Mouse (Mus musculus) thymus, adult 2 months (tissue): Measurements from ENCODE around the gene Col4a2. TPM values are rescaled to one million over a fixed set of nuclear protein-coding genes. Genes with fewer than 3 reads are reported as not detected.
"Not testable (repeated sequence)": the region's sequence is repeated elsewhere in the genome, so short reads cannot be mapped to it uniquely, and the experiment has no call there.

Experiments used
- DNase-seq: peaks from one replicate; pipeline ENCODE4 v3.0.0; 2021
- H3K27ac ChIP-seq: fragments of 200-500 bp; 2 replicates; pipeline ENCODE4 v1.5.1; 2012; ENCODE audit warnings: low read length, control low read depth; ENCODE audit not compliant: control insufficient read depth, insufficient read depth
- H3K27me3 ChIP-seq: fragments of 200-500 bp; 2 replicates; pipeline ENCODE4 v1.6.1; 2012; ENCODE audit warnings: mild to moderate bottlenecking, low read length, moderate library complexity, mixed read lengths; ENCODE audit not compliant: control insufficient read depth, insufficient read depth
- H3K36me3 ChIP-seq: fragments of 200-500 bp; 2 replicates; pipeline ENCODE4 v1.6.1; 2012; ENCODE audit warnings: mild to moderate bottlenecking, low read length, moderate library complexity; ENCODE audit not compliant: control insufficient read depth, insufficient read depth
- H3K4me1 ChIP-seq: fragments of 200-500 bp; replicated peaks from 2 replicates; pipeline ENCODE4 v1.6.1; 2012; ENCODE audit warnings: low read length; ENCODE audit not compliant: control insufficient read depth, insufficient read depth
- H3K4me3 ChIP-seq: fragments of 200-500 bp; 2 replicates; pipeline ENCODE4 v1.5.1; 2012; ENCODE audit warnings: mild to moderate bottlenecking, low read length, control low read depth, moderate library complexity; ENCODE audit not compliant: control insufficient read depth, insufficient read depth
- CTCF ChIP-seq: fragments of 200-500 bp; IDR thresholded peaks from 2 replicates; pipeline ENCODE4 v1.5.1; 2012; ENCODE audit warnings: mild to moderate bottlenecking, control low read depth, low read length, moderate library complexity, borderline replicate concordance; ENCODE audit not compliant: control insufficient read depth, poor library complexity, insufficient read depth; ENCODE audit errors: extremely low read depth
- POLR2A ChIP-seq: fragments of 200-500 bp; IDR thresholded peaks from 2 replicates; pipeline ENCODE4 v1.6.1; 2012; ENCODE audit warnings: mild to moderate bottlenecking, low read length, control low read depth, moderate library complexity; ENCODE audit not compliant: control insufficient read depth, poor library complexity, insufficient read depth; ENCODE audit errors: extremely low read depth
- WGBS: fragments of 180-500 bp; shearing (Covaris S2); methylation state at CpG from one replicate; pipeline ENCODE4 v1.1.7; 2018; 5-methylcytosine and 5-hydroxymethylcytosine counted together
- polyA plus RNA-seq: library from polyadenylated mRNA; depleted of rRNA; stranded (reverse); fragments of >200 nt; gene quantifications from 2 replicates; pipeline ENCODE4 v1.2.3, GENCODE M21; 2012

Col4a2 gene
- polyA plus RNA-seq, 1 experiment = 25.7 TPM

DNA sequence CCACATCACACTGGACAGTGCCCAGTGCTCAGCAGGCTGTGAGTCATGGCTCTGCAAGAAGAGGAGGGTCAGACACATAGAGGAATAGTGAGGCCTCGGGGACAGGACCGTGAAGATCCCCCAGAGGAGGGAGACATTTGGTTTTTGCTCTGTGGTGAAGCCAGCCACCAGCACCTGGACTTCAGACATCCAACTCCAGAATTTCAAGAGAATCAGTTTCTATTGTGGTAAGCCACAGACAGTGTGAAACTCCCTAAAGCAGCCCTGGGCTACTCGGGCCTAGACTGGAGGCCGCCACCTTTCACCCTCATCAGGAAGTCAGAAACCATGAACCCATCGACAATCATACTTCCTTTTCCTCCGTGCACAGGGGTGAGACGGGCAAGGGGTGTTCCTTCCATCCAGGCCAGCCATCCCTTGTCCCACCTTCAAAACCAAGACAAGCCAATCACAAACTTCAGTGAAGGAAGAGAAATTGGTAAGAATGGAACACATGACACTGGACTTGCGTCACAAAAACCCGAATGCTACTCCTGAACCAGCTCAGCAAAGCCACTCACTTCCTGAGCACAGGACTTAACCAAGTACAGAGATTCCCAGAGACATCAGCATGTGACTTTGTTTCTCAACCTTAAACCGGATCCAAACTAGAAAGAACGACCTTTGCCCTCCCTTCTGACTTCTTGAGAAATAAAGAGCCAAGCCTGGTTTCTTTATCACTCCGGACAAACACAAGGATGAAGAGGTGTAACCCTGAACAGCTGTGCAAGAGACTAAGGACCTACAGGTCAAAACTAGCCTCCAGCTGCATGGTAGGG lies 151.5 kb downstream of the Col4a2 start:
- no peak overlapping the region for H3K27ac ChIP-seq

DNA sequence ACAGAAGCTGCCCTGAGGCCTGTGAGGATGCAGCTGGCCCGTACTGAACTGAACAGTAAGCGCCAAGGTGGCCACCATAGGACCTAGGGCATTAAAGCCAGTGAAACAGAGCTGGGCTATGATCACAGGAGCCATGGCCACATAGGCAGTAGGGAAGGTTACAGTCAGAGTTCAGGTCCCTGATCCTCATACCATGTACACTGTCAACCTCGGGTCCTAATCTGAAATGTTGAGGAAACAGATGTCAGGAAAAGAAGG lies 152.0 kb downstream of the Col4a2 start:
- no peaks in the 10 kb centered on the region for H3K36me3 ChIP-seq
- 51% methylated on average over 3 of the region's 3 CpGs for WGBS
- no peak for TF ChIP-seq POLR2A
- TF ChIP-seq CTCF = no peak
- DNase-seq = no peak
- peaks cover 18% of the 10 kb centered on the region for H3K4me1 ChIP-seq
- no peak overlapping the region for H3K27ac ChIP-seq
- H3K4me3 ChIP-seq = no peak overlapping the region
- no peaks in the 10 kb centered on the region for H3K27me3 ChIP-seq

More for the DNA sequence above, 151.5 kb downstream of the Col4a2 start:
- H3K27me3 ChIP-seq = no peaks in the 10 kb centered on the region
- TF ChIP-seq CTCF (no peak), POLR2A (no peak)
- DNase-seq = no peak
- WGBS = 15% methylated on average over 12 of the region's 12 CpGs
- no peaks in the 10 kb centered on the region for H3K36me3 ChIP-seq
- peaks cover 18% of the 10 kb centered on the region for H3K4me1 ChIP-seq
- H3K4me3 ChIP-seq = no peak overlapping the region

DNA sequence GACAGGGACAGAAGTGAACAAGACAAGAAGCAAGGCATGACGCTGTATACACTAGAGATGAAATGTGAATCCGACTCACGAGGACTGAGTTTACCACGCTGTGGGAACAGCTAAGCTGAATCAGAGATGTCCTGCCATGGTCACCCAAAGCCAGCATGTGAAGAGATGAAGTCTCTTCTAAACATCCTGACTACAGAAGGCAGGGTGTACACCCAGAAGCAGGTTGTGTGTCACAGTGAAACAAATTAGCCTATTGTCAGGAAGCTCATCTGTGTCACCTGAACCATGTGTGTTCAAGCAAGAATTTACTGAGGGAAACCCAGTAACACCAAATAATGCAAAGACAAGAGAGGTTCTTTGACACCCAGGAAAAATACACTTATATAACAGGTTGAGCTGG lies 153.0 kb downstream of the Col4a2 start:
- Histone ChIP-seq H3K27ac (no peak overlapping the region), H3K4me1 (peaks cover 18% of the 10 kb centered on the region), H3K4me3 (no peak overlapping the region), H3K27me3 (no peaks in the 10 kb centered on the region), H3K36me3 (no peaks in the 10 kb centered on the region)
- 93% methylated on average over 4 of the region's 4 CpGs for WGBS
- no peak for DNase-seq
- TF ChIP-seq POLR2A = no peak
- TF ChIP-seq CTCF = no peak

DNA sequence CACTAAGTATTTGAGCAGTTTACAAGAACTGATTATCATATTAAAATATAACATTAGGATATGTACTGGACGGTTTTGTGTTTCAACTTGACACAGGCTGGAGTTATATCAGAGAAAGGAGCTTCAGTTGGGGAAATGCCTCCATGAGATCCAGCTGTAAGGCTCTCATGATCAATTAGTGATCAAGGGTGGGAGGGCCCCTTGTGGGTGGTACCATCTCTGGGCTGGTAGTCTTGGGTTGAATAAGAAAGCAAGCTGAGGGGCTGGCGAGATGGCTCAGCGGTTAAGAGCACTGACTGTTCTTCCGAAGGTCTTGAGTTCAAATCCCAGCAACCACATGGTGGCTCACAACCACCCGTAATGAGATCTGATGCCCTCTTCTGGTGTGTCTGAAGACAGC lies 153.9 kb downstream of the Col4a2 start:
- not testable (repeated sequence) for H3K36me3 ChIP-seq, DNase-seq, H3K27ac ChIP-seq, H3K4me3 ChIP-seq, H3K27me3 ChIP-seq
- H3K4me1 ChIP-seq = peaks cover 18% of the 10 kb centered on the region
- WGBS = 93% methylated on average over 5 of the region's 5 CpGs

DNA sequence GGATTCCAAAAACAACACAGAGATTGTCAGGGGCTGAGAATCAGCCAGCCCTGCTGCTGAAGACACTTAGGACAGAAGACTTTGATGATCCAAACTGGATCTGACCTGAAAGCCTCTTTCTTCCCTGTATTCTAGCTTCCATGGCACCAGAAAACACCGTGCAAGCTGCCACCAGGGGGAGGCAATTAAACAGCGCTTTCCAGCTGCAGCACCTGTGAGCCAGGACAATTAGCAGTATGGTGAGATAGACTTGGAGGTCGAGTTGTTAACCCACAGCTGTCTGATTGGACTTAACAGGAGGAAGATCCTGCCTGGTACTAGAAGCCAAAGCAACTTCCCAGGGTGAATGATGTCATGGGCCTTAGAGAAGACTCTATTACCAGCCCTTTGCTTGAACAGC lies 156.5 kb downstream of the Col4a2 start:
- H3K4me1 ChIP-seq = peaks cover 6% of the 10 kb centered on the region
- H3K36me3 ChIP-seq = no peaks in the 10 kb centered on the region
- peak; percentile 33 for DNase-seq
- 7% methylated on average over 3 of the region's 3 CpGs for WGBS
- no peak for TF ChIP-seq CTCF
- no peak for TF ChIP-seq POLR2A
- no peak overlapping the region for H3K4me3 ChIP-seq
- no peaks in the 10 kb centered on the region for H3K27me3 ChIP-seq
- H3K27ac ChIP-seq = no peak overlapping the region

DNA sequence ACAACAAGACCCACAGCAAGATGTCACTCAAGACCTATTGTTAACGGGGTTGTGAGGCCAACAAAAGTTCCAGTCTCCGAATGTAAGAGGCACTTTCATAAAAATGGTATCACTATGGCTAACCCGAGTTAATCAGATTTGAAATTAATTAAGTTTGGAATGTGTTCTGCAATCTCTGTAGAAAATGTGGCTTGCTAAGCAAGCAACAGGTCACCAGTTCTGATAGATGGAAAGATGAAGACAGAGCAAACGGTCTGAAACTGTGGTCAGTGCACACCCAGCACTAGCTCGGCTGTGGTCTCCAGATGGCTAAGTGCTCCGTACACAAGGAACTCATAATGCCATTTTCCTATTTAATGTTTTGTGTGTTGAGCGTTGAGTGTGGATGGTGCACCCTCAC lies 158.1 kb downstream of the Col4a2 start:
- no peak overlapping the region for H3K27ac ChIP-seq
- H3K27me3 ChIP-seq = peaks cover under 1% of the 10 kb centered on the region; the same call in 1 of the 2 replicates

DNA sequence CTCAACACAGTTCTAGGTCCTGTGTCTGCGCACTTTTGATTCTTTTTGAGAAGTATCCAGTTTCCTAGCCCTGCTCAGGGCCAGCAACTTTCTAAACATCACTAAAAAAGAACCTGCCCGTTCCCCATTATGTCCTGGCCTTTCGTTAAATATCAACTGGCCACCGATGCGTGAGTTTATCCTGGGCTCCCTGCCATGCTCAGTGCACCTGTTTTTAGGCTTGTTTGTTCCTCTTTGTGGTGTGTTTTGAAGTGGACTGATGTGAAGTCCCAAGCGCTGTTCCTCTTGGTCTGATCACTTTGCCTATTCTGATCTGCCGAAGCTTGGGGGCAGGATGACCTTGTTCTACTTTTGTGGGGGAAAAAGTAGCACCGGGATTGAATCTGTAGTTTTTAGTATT lies 158.7 kb downstream of the Col4a2 start:
- Histone ChIP-seq H3K4me1 (peaks cover 5% of the 10 kb centered on the region; the same call in 1 of the 2 replicates), H3K27me3 (peaks cover 4% of the 10 kb centered on the region; the same call in 1 of the 2 replicates), H3K4me3 (no peak overlapping the region), H3K36me3 (no peaks in the 10 kb centered on the region), H3K27ac (no peak overlapping the region)
- DNase-seq = no peak
- TF ChIP-seq CTCF (no peak), POLR2A (no peak)
- WGBS = 24% methylated on average over 8 of the region's 8 CpGs

More for the DNA sequence above, 158.1 kb downstream of the Col4a2 start:
- TF ChIP-seq CTCF (no peak), POLR2A (no peak)
- WGBS = 89% methylated on average over 7 of the region's 7 CpGs
- Histone ChIP-seq H3K36me3 (no peaks in the 10 kb centered on the region), H3K4me1 (no peaks in the 10 kb centered on the region), H3K4me3 (no peak overlapping the region)
- DNase-seq = no peak
